Mouse (Mus musculus): ENCODE results near the gene Gm49403. TPM values are rescaled to one million over a fixed set of nuclear protein-coding genes. Genes with fewer than 3 reads are reported as not detected.

Gene Gm49403
- total RNA-seq, 2 experiments from 2014 or later: not detected

DNA sequence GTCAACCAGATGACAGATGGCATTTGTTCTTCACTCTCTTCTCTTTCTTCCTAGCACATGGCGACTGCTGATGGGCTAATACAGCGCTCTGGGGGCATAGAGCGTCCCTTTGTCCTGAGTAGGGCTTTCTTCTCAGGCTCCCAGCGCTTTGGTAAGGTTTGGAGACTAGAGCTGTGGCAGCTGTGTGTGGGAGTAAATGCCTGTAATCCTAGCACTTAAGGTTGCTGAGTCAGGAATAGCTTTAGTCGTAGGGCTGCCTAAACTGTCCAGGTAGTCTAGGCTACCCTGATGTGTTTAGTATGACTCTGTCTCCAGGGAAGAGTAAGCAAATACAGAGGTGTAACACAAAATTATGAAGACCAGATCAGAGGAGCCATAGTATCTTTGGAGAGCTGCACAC lies 28.1 kb downstream of the Gm49403 start:
- no peak for DNase-seq

DNA sequence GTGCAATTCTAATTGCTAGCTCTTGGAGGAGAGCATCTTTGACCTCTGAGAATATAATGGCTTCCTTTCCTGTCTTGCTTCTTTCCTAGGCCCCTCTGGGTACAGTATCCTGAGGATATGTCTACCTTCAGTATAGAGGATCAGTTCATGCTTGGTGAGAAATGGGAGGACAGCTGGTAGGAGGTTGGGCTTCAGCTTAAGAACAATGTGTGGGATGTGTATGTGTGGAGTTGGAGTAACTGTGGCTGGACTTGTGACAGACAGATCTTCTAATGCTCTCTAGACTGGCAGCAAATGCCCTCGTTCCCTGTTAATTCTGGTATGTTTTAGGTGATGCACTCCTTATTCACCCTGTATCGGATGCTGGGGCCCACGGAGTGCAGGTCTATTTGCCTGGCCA lies 30.5 kb downstream of the Gm49403 start:
- DNase-seq: no peak

DNA sequence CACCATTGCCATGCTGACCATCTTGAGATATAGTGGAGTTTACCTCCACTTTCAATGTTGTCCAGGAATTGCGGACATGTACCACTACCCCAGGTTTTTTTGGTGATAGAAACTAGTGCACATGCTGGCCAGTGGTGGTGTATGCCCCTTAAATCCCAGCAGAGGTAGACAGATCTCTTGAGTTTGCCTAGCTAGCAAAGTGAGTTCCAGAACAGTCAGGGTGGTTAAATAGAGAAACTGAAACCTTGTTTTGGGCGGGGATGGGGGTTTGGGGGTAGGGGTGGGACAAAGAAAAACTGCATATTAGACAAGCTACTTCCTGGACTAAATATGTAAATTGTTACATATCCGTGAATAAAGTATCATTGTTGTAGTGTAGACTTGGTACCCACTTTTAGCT lies 35.3 kb downstream of the Gm49403 start:
- no peak for DNase-seq

DNA sequence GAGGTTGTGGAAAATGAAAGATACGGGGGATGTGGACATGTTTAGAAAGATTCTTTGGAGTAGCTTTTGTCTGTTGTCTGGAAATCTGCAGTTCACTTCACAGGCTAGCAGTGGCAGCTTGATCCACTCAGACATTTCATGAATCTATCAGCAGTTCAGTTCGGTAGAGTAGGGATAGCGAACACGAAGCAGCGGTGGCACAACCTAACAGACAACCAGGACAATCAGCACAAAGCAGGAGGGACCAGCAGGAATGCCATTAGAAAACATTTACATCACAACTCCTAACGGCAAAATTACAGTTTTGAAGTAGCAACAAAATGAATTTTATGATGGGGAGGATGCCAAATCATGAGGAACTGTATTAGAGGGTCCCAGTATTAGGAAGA lies 35.9 kb downstream of the Gm49403 start:
- DNase-seq: no peak

DNA sequence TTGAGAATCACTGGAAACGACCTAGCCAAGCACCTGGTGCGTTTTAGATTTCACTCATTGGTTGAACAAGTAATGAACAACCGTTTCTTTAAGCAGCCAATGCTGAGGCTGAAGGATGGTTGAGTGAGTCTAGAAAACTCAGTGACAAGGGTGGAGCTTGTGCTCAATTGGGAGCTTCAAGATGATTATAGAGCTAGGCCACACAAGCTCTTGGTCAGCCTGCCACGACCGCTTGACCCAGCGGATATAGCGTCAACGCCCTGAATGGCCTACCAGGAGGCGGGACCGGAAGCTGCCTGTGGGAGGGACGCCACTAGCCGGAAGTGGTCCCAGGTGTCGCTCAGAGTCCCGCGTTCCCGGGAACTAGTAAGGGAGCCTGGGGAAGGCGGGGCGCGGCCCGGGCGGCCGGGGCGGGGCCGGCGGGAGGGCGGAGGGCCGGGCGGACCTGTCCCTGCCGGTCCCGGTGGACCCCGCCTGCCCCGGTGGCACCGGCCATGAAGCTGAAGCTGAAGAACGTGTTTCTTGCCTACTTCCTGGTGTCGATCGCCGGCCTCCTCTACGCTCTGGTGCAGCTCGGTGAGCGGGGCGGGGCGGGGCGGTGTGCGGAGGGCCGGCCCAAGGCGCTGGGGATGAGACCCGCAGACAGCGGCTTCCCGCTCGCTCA lies 36.5 kb downstream of the Gm49403 start, which contains the start of gene B3gat3:
Gene B3gat3 (plus strand): TSS at position 302 of the 664 bp plus-strand sequence.
- DNase-seq: peak; percentile 98

DNA sequence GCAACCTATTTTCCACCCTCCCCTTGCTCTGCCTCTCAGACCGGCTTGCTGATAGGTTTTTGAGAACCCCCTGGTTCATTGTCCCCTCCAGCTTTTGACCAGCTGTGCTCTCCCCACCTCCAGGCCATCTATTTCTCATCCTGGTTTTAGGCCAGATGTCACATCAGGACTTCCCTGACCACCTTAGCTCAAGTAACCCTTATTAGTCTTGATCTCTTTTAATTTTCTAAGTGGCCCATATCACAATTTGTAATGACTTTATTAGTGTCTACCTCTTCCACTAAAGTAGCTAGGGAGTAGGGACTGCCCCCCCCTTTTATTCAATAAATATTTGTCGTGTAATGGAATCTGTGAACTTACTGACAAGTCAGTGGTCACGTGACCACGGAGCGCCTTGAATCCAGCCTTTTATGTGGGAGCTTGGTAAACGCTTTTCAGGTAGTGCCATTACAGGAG lies 37.1 kb downstream of the Gm49403 start:
- DNase-seq: peak in 1 of 2 experiments; percentile 40

DNA sequence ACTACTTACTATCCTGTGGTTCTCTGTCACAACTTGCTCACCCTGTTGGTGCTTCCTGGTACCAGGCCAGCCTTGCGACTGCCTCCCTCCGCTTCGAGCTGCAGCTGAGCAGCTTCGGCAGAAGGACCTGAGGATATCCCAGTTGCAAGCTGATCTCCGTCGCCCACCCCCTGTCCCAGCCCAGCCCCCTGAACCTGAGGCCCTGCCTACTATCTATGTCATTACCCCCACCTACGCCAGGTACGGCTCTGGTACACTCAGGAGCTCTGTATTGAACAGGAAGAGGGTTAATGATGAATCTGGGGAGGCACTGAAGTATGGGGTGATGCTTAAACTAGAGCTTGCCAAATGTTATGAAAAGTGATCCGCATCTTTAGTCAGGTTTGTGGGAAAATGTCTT lies 38.0 kb downstream of the Gm49403 start:
- no peak for DNase-seq

DNA sequence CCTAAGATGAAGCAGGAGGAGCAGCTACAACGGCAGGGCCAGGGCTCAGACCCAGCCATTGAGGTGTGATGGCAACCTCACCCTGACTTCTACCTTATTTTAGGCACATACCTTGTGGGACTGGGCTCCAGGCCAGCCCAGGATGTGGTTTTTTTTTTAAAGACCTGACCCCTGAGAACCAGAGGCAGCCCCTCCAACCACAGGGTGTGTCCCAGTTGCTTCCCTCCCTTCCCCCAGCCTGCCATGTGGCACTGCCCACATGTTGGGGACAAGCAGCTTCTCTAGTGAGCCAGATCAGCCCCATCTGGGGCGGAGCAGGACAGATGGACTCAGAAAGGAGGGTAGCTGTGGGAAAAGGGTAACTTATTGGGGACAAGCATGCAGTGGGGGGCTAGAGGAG lies 43.0 kb downstream of the Gm49403 start:
- no peak for DNase-seq

DNA sequence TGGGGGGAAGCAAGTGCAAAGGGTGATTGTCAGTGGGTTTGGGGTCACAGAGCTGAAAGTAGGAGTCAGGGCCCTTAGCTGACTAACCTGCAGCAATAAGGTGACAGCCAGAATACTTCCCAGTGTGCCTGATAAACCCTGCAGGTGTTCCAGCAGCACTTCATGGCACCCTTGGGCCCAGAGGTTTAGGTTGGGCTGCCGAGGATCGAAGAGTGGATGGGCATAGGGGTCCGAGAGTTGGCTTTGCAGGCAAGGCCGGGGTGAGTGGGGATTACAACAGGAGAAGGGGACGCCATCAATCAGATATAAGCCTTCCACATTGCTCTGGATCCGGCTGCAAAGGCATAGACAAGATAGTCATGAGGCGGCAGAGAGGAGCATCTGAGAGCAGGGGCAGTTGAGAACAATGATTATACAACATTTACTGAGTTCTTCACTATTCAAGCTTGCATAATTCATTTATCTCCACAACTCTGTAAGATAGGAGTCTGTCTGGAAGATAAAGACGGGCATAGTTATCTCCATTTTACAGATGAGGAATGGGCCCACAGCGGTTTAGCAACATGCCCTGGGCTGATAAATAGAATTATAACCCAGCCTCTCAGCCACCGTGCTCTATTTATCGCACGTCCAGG lies 44.3 kb downstream of the Gm49403 start:
- DNase-seq: no peak

DNA sequence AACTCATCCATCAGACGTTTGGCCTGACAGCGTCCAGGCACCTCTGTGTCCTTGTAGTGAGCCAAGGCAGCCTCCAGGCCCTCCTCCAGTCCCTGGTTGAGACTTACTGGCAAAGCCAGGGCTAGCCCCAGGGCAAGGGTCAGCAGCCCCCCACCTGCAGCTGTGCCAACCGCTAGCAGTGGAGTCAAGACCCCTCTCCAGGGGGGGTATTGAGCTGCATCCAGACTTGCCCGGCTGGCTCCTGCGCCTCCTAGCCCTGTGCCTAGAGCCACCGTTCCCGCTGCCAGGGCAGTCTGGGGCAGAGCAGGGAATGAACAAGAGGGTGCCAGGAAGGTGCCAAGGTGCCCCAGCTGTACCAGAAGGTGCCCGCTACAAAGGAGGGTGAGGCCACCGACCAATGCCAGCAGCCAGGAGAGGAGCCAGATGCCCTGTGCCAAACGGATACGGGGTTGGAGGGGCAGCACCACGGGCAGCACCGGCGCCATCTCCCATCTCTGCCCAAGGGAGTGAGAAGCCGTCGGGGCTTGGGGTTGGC lies 45.0 kb downstream of the Gm49403 start:
- DNase-seq: peak in 1 of 2 experiments; percentile 28

DNA sequence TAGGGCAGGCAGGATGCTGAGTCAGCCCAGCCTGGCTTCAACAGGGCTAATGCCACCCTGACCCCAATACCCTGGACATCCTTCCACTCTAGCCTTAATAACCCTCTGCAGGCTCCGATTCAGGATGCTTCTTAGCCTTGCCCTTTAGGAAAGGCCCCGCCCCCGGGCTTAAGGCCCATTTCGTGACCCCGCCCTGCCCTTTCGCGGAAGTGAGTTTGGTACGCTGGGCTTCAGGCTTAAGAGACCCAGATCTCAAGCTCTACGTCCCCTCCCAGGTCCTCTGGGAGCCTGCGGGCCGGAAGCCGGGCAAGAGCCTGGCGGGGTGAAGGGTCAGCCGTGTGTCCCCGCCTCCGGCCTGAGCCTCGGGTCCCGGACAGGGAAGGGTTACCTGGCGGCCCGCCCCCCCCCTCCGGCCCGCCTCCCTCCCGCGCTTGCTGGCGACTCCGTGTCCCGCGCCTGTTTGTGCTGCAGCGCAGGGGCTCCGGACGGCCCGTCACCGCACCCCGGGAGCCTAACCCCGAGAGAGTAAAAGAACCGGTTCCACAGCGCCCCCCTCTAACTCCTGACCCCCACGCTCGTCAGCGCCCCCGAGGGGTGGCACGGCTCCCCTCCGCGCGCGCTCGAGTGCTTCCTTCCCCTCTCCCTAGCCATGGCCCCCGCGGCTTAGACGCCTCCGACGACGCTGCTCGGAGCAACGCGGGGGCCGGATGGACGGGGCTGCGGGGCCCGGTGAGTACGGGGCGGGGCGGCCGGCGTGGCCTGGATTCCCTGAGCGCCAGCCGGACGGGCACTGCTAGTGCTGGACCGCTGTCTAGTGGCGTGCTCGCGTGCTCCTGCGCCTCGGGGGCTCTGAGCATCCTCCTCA lies 45.7 kb downstream of the Gm49403 start, which contains the start of the genes Rom1 and Eml3:
Gene Rom1 (minus strand): TSS at position 133 of the 865 bp plus-strand sequence.
Gene Eml3 (plus strand): TSS at position 329 of the 865 bp plus-strand sequence.
- peak; percentile 96 for DNase-seq

DNA sequence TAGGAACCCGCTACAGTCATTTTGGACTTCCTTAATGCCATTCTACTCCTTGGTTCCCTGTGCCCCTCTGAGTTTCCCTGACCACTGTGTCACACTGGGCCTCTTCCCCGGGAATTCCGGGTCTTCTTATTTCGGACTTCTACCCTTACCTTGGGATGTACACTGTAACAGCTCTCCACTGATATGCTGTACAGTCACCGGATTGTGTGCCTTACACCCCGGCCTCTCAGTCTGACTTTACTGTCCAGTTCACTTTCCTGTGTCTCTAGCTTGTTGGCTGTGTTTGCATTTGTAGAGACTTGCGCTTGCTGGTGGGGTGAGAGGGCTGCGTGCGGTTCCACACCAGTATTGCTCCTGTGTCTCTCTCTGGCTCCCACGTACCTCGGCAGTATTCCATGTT lies 46.4 kb downstream of the Gm49403 start:
- no peak for DNase-seq

DNA sequence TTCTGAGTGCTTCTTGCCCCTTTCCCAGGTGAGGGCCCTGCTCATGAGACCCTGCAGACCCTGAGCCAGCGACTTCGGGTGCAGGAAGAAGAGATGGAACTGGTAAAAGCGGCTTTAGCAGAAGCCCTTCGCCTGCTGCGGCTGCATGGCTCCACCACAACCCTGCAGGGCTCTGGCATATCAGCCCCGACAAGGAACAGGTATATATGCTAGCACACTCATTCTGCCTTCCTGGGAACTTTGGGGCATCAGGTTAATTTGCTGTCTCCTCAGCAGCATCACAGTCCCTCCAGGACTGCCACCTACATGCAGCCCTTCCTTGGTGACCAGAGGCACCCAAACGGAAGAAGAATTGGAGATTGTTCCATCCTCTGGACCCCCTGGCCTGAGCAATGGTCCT lies 47.0 kb downstream of the Gm49403 start:
- DNase-seq: no peak

DNA sequence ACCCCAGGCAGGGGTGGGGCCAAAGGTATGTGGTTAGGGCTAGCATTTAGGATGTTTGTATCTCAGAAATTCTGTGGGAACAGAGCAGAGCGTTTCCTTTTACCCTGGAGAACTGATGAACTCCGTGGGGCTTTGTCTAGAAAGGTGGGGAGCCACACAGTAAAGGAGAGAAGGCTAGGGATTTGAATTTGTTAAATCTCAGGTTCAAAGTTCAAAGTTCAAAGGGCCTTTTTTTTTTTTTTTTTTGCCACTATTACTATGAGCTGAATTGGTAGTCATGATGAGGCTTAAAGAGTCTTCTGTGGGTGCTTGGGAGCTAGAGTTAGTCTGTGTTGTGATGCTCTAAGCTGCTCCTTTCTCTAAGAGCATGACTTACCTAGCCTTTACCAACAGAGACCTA lies 53.0 kb downstream of the Gm49403 start:
- no peak for DNase-seq

Small RNA genes lying within 50 kb of the gene (microRNA-seq; reads per million reads assigned to microRNA genes)
- not detected for gene Mir5136

Other genes with a start within 250 kb of the Gm49403 start
- 1 to 10 TPM; 1.3 TPM for gene Chrm1, start 220.1 kb upstream of the Gm49403 start, total RNA-seq (2021)
- gene Slc3a2, start 160.6 kb upstream of the Gm49403 start, total RNA-seq (2021): 100 to 1,000 TPM; 354 to 445 TPM
- gene Wdr74, start 148.1 kb upstream of the Gm49403 start, total RNA-seq (2021): 10 to 100 TPM; 52.3 to 71.2 TPM
- 1 to 10 TPM in 1 of 2 experiments, under 1 TPM in 1; 0.82 to 1.0 TPM for gene 1700092M07Rik, start 143.2 kb upstream of the Gm49403 start, total RNA-seq (2021)
- 10 to 100 TPM; 83.6 to 92.9 TPM for gene Stx5a, start 142.5 kb upstream of the Gm49403 start, total RNA-seq (2021)
- gene Nxf1, start 126.9 kb upstream of the Gm49403 start, total RNA-seq (2021): 100 to 1,000 TPM in 1 of 2 experiments, 10 to 100 TPM in 1; 94.7 to 144 TPM
- 100 to 1,000 TPM; 113 to 127 TPM for gene Tmem223, start 112.9 kb upstream of the Gm49403 start, total RNA-seq (2021)
- 10 to 100 TPM; 44.8 to 69.2 TPM for gene Tmem179b, start 109.5 kb upstream of the Gm49403 start, total RNA-seq (2021)
- 10 to 100 TPM; 11.2 to 16.7 TPM for gene Taf6l, start 97.5 kb upstream of the Gm49403 start, total RNA-seq (2021)
- 10 to 100 TPM; 90.5 to 98.5 TPM for gene Polr2g, start 85.4 kb upstream of the Gm49403 start, total RNA-seq (2021)
- 1 to 10 TPM; 2.0 to 2.9 TPM for gene Zbtb3, start 81.4 kb upstream of the Gm49403 start, total RNA-seq (2021)
- gene Ttc9c, start 64.6 kb upstream of the Gm49403 start, total RNA-seq (2021): 10 to 100 TPM; 31.7 to 32.2 TPM
- 10 to 100 TPM; 61.8 to 67.6 TPM for gene Hnrnpul2, start 63.9 kb upstream of the Gm49403 start, total RNA-seq (2021)
- gene AC129217.1, start 54.2 kb upstream of the Gm49403 start, total RNA-seq (2021): 1 to 10 TPM in 1 of 2 experiments, not detected in 1; 1.7 TPM
- 100 to 1,000 TPM; 132 to 176 TPM for gene Bscl2, start 46.5 kb upstream of the Gm49403 start, total RNA-seq (2021)
- 1 to 10 TPM; 5.2 to 5.4 TPM for gene Gng3, start 44.7 kb upstream of the Gm49403 start, total RNA-seq (2021)
- 1 to 10 TPM; 4.2 to 4.5 TPM for gene Lrrn4cl, start 33.2 kb upstream of the Gm49403 start, total RNA-seq (2021)
- gene Ubxn1, start 12.4 kb upstream of the Gm49403 start, total RNA-seq (2021): 100 to 1,000 TPM; 177 to 218 TPM
- gene Uqcc3, start 3.0 kb upstream of the Gm49403 start, total RNA-seq (2021): 10 to 100 TPM; 49.9 to 79.8 TPM
- gene Lbhd1, start 198 bp upstream of the Gm49403 start, total RNA-seq (2021): 10 to 100 TPM in 1 of 2 experiments, 1 to 10 TPM in 1; 5.3 to 17.6 TPM
- gene 1810009A15Rik, start 4.9 kb downstream of the Gm49403 start, total RNA-seq (2021): 10 to 100 TPM; 49.6 to 50.3 TPM
- gene Gm49416, start 5.0 kb downstream of the Gm49403 start, total RNA-seq (2021): 1 to 10 TPM; 1.0 to 4.2 TPM
- 10 to 100 TPM; 23.7 to 25.8 TPM for gene Ints5, start 9.1 kb downstream of the Gm49403 start, total RNA-seq (2021)
- 100 to 1,000 TPM; 190 to 201 TPM for gene Ganab, start 14.1 kb downstream of the Gm49403 start, total RNA-seq (2021)
- 10 to 100 TPM; 56.3 to 66.1 TPM for gene B3gat3, start 36.4 kb downstream of the Gm49403 start, total RNA-seq (2021)
- gene Rom1, start 45.4 kb downstream of the Gm49403 start, total RNA-seq (2021): 10 to 100 TPM; 38.7 to 61.5 TPM
- gene Eml3, start 45.6 kb downstream of the Gm49403 start, total RNA-seq (2021): 10 to 100 TPM; 46.9 to 59.1 TPM
- 10 to 100 TPM; 88.0 to 88.6 TPM for gene Mta2, start 57.9 kb downstream of the Gm49403 start, total RNA-seq (2021)
- gene Tut1, start 69.9 kb downstream of the Gm49403 start, total RNA-seq (2021): 10 to 100 TPM; 20.7 to 24.4 TPM
- gene Eef1g, start 83.1 kb downstream of the Gm49403 start, total RNA-seq (2021): 100 to 1,000 TPM; 331 to 363 TPM
- 100 to 1,000 TPM; 114 to 197 TPM for gene Ahnak, start 105.4 kb downstream of the Gm49403 start, total RNA-seq (2021)
- gene Scgb1a1, start 204.0 kb downstream of the Gm49403 start, total RNA-seq (2021): not detected